Mouse (Mus musculus) brain, embryonic 14.5 days (tissue): ENCODE measurements around the gene Jak2. TPM values are rescaled to one million over a fixed set of nuclear protein-coding genes. Genes with fewer than 3 reads are reported as not detected.

Source experiments
- DNase-seq: peaks from one replicate; pipeline ENCODE4 v3.0.0-alpha.2; 2011; ENCODE audit warnings: low read depth
- CTCF ChIP-seq: fragments of 200-500 bp; IDR thresholded peaks from 2 replicates; pipeline ENCODE4 v1.5.1; 2012; ENCODE audit warnings: inconsistent platforms, mild to moderate bottlenecking, moderate library complexity, borderline replicate concordance; ENCODE audit not compliant: insufficient read depth, insufficient read length; ENCODE audit errors: extremely low read depth
- POLR2A ChIP-seq: fragments of 200-500 bp; IDR thresholded peaks from 2 replicates; pipeline ENCODE4 v1.6.1; 2012; ENCODE audit warnings: mild to moderate bottlenecking, inconsistent platforms, borderline replicate concordance; ENCODE audit not compliant: poor library complexity, insufficient read depth, insufficient read length, severe bottlenecking; ENCODE audit errors: extremely low read depth
- polyA plus RNA-seq: library from polyadenylated mRNA; depleted of rRNA; stranded (reverse); fragments of >200 nt; gene quantifications from 2 replicates; pipeline ENCODE4 v1.2.3, GENCODE M21; 2012

The Jak2 gene
- polyA plus RNA-seq, 1 experiment: 29.5 TPM

- TF ChIP-seq CTCF (no peak), POLR2A (no peak)
- no peak for DNase-seq
Measured at GRCm38 (mm10) chr19:29228989-29229388, 22.6 kb upstream of the Jak2 start.

GRCm38 (mm10) chr19:29232738-29233137 lies 18.9 kb upstream of the Jak2 start:
- TF ChIP-seq POLR2A: no peak
- no peak for TF ChIP-seq CTCF
- DNase-seq: no peak

- no peak for TF ChIP-seq CTCF
- no peak for TF ChIP-seq POLR2A
- peak; percentile 62 for DNase-seq
Measured at GRCm38 (mm10) chr19:29236658-29237385, 14.8 kb upstream of the Jak2 start.

GRCm38 (mm10) chr19:29238171-29238570 lies 13.5 kb upstream of the Jak2 start:
- TF ChIP-seq POLR2A (no peak), CTCF (no peak)
- DNase-seq: no peak

GRCm38 (mm10) chr19:29239513-29240235 lies 12.0 kb upstream of the Jak2 start:
- TF ChIP-seq CTCF (no peak), POLR2A (no peak)
- DNase-seq: no peak

GRCm38 (mm10) chr19:29240676-29241075 lies 11.0 kb upstream of the Jak2 start:
- TF ChIP-seq CTCF (no peak), POLR2A (no peak)
- DNase-seq: no peak

GRCm38 (mm10) chr19:29241581-29241980 lies 10.0 kb upstream of the Jak2 start:
- TF ChIP-seq POLR2A (no peak), CTCF (no peak)
- no peak for DNase-seq

- DNase-seq: peak; percentile 36
- no peak for TF ChIP-seq CTCF
- no peak for TF ChIP-seq POLR2A
Measured at GRCm38 (mm10) chr19:29249933-29250332, 1.7 kb upstream of the Jak2 start.

GRCm38 (mm10) chr19:29251958-29252801 lies 552 bp downstream of the Jak2 start:
- DNase-seq: peak; percentile 71
- TF ChIP-seq CTCF: no peak
- no peak for TF ChIP-seq POLR2A

GRCm38 (mm10) chr19:29252831-29253545 lies 1.4 kb downstream of the Jak2 start:
- TF ChIP-seq CTCF (no peak), POLR2A (no peak)

More at GRCm38 (mm10) chr19:29252831-29253545, 1.4 kb downstream of the Jak2 start:
- DNase-seq: no peak
